Mouse (Mus musculus): ENCODE results near the gene Srpk1. TPM values are rescaled to one million over a fixed set of nuclear protein-coding genes. Genes with fewer than 3 reads are reported as not detected.

Srpk1 gene
- total RNA-seq, 2 experiments from 2014 or later, result 127 to 133 TPM

DNA sequence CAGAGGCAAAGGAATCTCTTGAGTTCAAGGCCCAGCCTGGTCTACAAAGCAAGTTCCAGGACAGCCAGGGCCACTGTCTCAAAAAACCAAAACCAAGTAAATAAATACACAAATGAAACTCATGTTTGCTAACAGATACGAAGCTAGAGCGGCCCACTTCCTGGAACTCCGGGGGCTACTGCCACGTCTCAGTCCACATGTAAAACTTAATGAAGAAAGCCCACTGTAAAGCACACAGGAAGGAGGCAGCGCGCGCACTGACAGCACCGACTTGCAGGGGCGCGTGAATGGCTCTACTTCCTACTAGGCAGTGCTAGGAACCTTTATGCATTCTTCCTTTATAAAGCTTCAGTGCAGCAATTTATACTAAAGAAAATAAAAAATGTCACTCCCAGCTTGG lies 4.9 kb downstream of the Srpk1 start:
- no peak for DNase-seq
- intact Hi-C loops (cut with DNase I), result no loop called here

- intact Hi-C loops (cut with DNase I), result no loop called here
- DNase-seq, result no peak
Measured at GRCm38 (mm10) chr17:28615332-28615731, 7.2 kb downstream of the Srpk1 start.

- intact Hi-C loops (cut with DNase I), result no loop called here
- DNase-seq, result no peak
Measured at GRCm38 (mm10) chr17:28613096-28613495, 9.4 kb downstream of the Srpk1 start.

DNA sequence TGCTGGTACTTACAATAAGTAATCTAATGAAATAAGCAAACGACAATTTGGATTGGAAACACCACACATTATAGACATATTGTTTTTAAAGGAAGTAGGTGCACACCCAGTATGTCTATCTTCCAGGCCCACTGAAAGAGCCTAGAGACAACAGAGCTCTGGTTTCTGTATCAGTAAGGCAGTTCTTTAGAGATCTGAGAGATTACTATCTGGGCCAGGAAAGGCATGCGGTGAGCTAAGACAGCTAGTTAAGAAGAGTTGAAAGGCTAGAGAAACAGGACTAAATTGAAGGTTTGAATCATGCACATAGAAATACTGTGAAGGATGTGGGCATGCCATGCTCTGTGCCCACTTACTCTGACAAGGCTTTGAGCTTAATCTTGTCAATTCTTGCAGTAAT lies 9.9 kb downstream of the Srpk1 start:
- intact Hi-C loops (cut with DNase I), result no loop called here
- DNase-seq, result no peak

DNA sequence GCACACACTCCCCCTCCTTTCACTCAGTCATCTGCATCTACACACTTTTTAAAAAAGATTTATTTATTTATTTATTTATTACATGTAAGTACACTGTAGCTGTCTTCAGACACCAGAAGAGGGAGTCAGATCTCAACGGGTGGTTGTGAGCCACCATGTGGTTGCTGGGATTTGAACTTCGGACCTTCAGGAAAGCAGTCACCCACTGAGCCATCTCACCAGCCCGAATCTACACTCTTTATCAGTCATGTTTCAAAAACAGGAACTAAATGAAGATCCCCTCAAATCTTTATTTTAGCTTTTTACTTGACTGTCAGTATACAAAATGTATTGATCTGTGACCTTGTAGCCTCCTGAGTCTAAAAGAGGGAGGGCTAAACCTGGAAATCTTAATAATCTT lies 13.0 kb downstream of the Srpk1 start:
- no peak for DNase-seq
- intact Hi-C loops (cut with DNase I), result no loop called here

- DNase-seq, result no peak
Measured at GRCm38 (mm10) chr17:28601557-28602250, 20.8 kb downstream of the Srpk1 start.

DNA sequence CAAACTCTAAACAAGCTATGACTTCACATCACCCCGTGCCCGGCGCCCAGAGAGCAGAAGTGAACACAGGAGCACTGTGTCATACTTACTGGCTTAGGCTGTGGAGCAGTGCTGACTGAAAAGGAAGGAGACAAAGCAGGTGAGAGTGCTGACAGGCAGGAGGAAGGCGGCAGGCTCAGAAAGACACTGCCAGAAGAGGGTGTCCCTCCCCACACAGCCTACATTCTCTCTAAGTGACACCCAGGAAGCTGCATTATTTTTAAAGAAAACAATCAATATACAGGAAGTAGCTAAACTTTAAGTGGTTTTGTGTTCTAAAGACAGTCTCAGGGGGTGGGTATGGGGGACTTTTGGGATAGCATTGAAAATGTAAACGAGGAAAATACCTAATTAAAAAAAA lies 21.7 kb downstream of the Srpk1 start:
- intact Hi-C loops (cut with DNase I), result no loop called here
- DNase-seq, result no peak

More at GRCm38 (mm10) chr17:28601557-28602250, 20.8 kb downstream of the Srpk1 start:
- intact Hi-C loops (cut with DNase I), result no loop called here

- intact Hi-C loops (cut with DNase I), result no loop called here
- no peak for DNase-seq
Measured at GRCm38 (mm10) chr17:28593965-28594364, 28.5 kb downstream of the Srpk1 start.

DNA sequence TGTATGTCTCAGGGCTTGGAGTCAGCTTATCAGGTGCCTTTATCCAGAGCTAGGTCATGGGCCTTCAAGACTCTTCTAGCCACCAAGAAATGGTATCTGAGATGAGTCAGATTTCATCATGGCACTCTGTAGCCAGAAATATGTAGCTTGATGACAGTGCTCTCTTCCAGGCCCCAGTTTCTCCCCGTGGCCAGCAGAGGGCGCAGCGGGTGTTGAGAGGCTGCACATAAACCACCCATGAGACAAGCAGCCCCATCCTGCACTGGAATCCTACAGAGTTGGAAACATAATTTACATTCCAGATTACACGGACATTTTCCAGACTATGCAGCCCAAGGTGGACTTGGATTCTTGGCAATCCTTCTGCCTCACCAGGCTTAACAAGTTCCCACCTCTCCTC lies 29.5 kb downstream of the Srpk1 start:
- intact Hi-C loops (cut with DNase I), result no loop called here
- DNase-seq, result peak; percentile 77

DNA sequence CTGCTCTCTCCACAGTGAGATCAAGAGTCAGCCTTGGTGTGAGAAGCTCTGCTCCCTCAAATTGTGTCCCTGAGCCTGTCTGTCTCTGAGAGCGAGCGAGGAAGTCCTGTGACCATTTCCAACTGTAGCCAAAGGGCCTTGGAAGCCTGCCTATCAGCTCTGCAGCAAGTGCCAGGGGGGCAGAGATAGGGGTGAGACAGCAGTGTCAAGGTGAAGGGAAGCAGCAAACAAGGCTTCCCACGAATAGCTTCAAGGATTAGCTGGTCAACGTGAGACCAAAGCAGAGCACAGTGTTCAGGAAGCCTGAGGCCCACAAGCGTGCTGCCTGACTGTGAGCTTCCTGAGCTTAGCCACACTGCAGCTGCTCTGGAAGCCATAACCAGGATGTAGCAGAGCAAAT lies 31.0 kb downstream of the Srpk1 start:
- DNase-seq, result no peak
- intact Hi-C loops (cut with DNase I), result no loop called here

- intact Hi-C loops (cut with DNase I), result no loop called here
- DNase-seq, result no peak
Measured at GRCm38 (mm10) chr17:28590596-28590995, 31.9 kb downstream of the Srpk1 start.

GRCm38 (mm10) chr17:28588591-28588990 lies 33.9 kb downstream of the Srpk1 start:
- intact Hi-C loops (cut with DNase I), result no loop called here
- no peak for DNase-seq

DNA sequence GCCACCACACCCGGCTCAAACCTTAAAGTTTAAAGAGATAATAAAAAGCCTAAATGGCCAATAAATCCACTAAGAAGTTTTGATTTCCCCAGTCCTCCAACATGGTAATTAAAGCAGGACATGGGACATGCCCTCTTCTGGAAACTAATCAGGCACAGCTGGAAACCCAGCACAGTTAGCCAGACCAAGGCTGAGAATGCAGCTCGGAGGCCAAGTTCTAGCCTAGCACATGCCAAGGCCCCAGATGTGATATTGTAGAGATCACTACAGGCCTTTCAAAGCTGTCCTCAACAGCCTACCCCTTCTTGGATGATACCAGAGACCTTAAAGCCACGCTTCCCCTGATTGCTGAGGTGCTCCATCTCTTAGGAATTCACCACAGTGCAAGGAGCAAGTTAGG lies 36.0 kb downstream of the Srpk1 start:
- no peak for DNase-seq
- intact Hi-C loops (cut with DNase I), result no loop called here

- intact Hi-C loops (cut with DNase I), result no loop called here
- no peak for DNase-seq
Measured at GRCm38 (mm10) chr17:28581056-28581455, 41.5 kb downstream of the Srpk1 start.

GRCm38 (mm10) chr17:28580396-28580795 lies 42.1 kb downstream of the Srpk1 start:
- DNase-seq, result peak; percentile 29

DNA sequence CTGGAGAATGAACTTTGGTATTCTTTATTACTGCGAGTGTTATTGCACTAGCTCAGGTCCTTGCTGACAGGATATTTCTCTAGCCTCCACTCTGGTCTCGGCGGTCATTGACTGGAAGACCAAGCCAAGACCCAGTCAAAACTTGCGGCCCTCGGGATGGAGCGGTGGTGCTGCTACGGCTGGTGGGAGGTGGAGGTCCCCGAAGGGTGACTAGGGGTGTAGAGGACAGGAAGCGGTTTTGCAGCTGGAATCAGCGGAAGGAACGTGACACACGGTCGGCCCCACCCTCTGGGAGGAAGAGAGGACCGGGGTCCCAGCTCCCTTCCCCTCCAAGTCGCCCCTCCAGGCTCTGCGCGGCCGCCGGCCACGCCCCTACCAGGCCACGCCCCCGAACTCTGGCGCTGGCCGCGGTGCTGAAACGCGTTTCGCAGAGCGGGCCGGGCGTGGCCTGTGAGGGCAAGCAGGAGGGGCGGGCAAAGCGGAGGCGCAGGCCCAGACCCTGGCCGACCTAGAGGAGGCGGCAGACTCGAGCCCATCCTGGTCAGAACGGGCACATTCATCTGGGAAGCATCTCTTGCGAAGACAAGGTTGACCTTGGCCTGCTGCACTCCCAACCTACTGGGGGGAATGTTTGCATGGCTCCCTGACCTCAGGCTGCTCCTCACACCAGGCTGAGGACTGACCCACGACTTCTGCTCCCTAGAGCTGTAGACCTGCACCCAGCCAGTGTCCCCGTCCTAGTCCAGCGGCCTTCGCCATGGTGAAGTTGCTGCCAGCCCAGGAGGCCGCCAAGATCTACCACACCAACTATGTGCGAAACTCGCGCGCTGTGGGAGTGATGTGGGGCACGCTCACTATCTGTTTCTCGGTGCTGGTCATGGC lies 47.0 kb downstream of the Srpk1 start, which contains the start of gene Lhfpl5:
Lhfpl5 (plus strand) TSS at position 398 of the 882 bp plus-strand sequence.
- peak; percentile 69 for DNase-seq

More at GRCm38 (mm10) chr17:28580396-28580795, 42.1 kb downstream of the Srpk1 start:
- intact Hi-C loops (cut with DNase I), result no loop called here

GRCm38 (mm10) chr17:28572941-28573340 lies 49.6 kb downstream of the Srpk1 start:
- intact Hi-C loops (cut with DNase I), result no loop called here
- no peak for DNase-seq

More for the DNA sequence above, 47.0 kb downstream of the Srpk1 start, which contains the start of gene Lhfpl5:
- intact Hi-C loops (cut with DNase I), result no loop called here

- DNase-seq, result no peak
- intact Hi-C loops (cut with DNase I), result no loop called here
Measured at GRCm38 (mm10) chr17:28572521-28572920, 50.0 kb downstream of the Srpk1 start.

GRCm38 (mm10) chr17:28571868-28572267 lies 50.6 kb downstream of the Srpk1 start:
- no peak for DNase-seq
- intact Hi-C loops (cut with DNase I), result no loop called here

GRCm38 (mm10) chr17:28567541-28567940 lies 55.0 kb downstream of the Srpk1 start:
- no peak for DNase-seq
- intact Hi-C loops (cut with DNase I), result no loop called here

- DNase-seq, result no peak
- intact Hi-C loops (cut with DNase I), result no loop called here
Measured at GRCm38 (mm10) chr17:28565181-28565580, 57.3 kb downstream of the Srpk1 start.

DNA sequence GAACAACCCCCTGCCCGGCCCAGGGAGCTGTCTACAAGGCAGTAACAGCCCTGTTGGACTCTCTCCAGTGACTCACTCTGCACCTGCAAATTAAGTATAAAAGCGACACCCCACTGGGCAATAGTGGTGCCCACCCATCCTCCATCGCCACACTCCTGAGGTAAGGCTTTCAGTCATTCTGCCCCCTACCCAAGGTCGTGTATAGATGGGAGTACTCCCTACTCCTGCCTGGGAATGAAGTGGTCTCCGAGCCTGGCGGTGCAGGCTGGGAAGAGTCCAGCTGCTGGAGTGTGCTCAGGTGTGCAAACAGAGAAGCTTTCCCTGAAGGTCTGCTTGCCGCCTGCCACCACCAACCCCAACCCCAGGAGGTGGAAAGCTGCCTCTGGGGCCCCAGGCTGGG lies 60.9 kb downstream of the Srpk1 start:
- intact Hi-C loops (cut with DNase I), result no loop called here
- DNase-seq, result no peak
